Mouse (Mus musculus) heart, postnatal 0 days (tissue): ENCODE results near the gene Larp1.
A peak's percentile ranks its signal among the peaks of the same experiment; 100 is the strongest.

Experiments
- CTCF ChIP-seq: IDR thresholded peaks from 2 replicates; pipeline ENCODE4 v1.5.1; 2016; ENCODE audit warnings: antibody characterized with exemption, control low read depth, low read depth
- EP300 ChIP-seq: IDR thresholded peaks from 2 replicates; pipeline ENCODE4 v1.6.1; 2016; ENCODE audit warnings: antibody characterized with exemption, low read depth

- TF ChIP-seq CTCF (0 out of 2 replicates have a peak, but pooled peaks have one; percentile 10), EP300 (no peak)
Observed at GRCm38 (mm10) chr11:58046438-58046837, 37.6 kb downstream of the Larp1 start.
